In the genomic region with DNA sequence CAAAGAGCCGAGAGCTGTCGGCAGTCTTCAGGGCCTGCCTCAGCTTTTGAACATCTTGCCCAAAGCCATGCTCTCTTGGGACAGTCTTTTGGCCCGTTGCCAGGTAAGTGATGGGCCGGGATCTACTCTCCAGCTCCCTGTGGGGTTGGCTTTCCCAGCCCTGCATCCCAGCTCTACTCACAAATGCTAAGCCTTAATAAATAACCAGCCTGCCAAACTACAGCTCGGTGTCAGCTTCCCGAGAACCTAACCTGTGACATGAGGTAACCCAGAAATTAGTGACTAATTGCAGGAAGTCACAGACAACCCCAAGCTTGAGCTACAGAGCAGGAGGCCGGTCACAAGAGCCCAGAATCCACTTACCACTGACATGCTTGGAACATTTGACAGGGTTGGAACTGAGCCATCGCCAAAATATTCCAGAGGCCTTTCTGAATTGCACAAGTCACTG, we compare ENCODE assay signal across 9 mouse cellular contexts.
A peak's percentile ranks its signal among the peaks of the same experiment; 100 is the strongest.
DNase-seq lines count a peak whose midpoint lies in the region; ATAC-seq lines count a peak whose summit lies in the region.
"Had no signal": no experiment of that assay in that cellular context is flagged by ENCODE, and none has a peak within 500 bp of the region (broad histone marks: within the 10 kb centered on the region; RNA-seq: fewer than 3 reads in every experiment).

No protein-coding gene starts in this region.

- DNase-seq in embryo, embryonic 11 days: peak; percentile 6
- DNase-seq in embryo, embryonic 10 days (ENCODE audit: low spot score): no peak
- DNase-seq in urinary bladder, postnatal 14 days (ENCODE audit: low spot score): peak; percentile 18
- no peak for DNase-seq in urinary bladder, postnatal 25 days (ENCODE audit: low spot score)
- DNase-seq in kidney, adult 18-20 months: peak; percentile 48
- DNase-seq in lung, postnatal 36 days: peak; percentile 78
- no peak for DNase-seq in midbrain, embryonic 11.5 days (ENCODE audit: low spot score, missing footprints)
- DNase-seq in left cerebral cortex, adult 9 months (ENCODE audit: low spot score in 2 of 2): no peak

- no peaks in the 10 kb centered on the region for H3K9me3 ChIP-seq in midbrain, embryonic 11.5 days (ENCODE audit: control insufficient read depth, low read length)
- H3K9me3 ChIP-seq: limb, embryonic 15.5 days had no signal

- no peaks in the 10 kb centered on the region; the same call in 1 of the 2 replicates for H3K27me3 ChIP-seq in midbrain, embryonic 11.5 days (ENCODE audit: control insufficient read depth, insufficient read depth, low read length)
- H3K27me3 ChIP-seq: limb, embryonic 15.5 days had no signal

- no peak for ATAC-seq in midbrain, embryonic 11.5 days (ENCODE audit: low FRiP score)

- H3K4me2 ChIP-seq in midbrain, embryonic 11.5 days: no peak overlapping the region
- H3K4me2 ChIP-seq: limb, embryonic 15.5 days had no signal

- no peak overlapping the region for H3K27ac ChIP-seq in midbrain, embryonic 11.5 days (ENCODE audit: low read depth, low read length)
- H3K27ac ChIP-seq: limb, embryonic 15.5 days had no signal

- H3K4me3 ChIP-seq in midbrain, embryonic 11.5 days (ENCODE audit: low read depth, low read length): no peak overlapping the region
- H3K4me3 ChIP-seq: limb, embryonic 15.5 days had no signal

- H3K36me3 ChIP-seq in midbrain, embryonic 11.5 days (ENCODE audit: control insufficient read depth, insufficient read depth, low read length): no peaks in the 10 kb centered on the region
- H3K36me3 ChIP-seq: limb, embryonic 15.5 days had no signal

- WGBS in midbrain, embryonic 11.5 days: 71% methylated on average over 8 of the region's 8 CpGs

- no peak overlapping the region for H3K9ac ChIP-seq in midbrain, embryonic 11.5 days (ENCODE audit: low read length)
- H3K9ac ChIP-seq: limb, embryonic 15.5 days had no signal

- no peaks in the 10 kb centered on the region for H3K4me1 ChIP-seq in midbrain, embryonic 11.5 days (ENCODE audit: control insufficient read depth, insufficient read depth, low read length)
- H3K4me1 ChIP-seq: limb, embryonic 15.5 days had no signal

Comparison
In these comparisons a context has a peak if more than half of its experiments do, and no peak if none do; other contexts are left out.
1. DNase-seq: peak in embryo, embryonic 11 days (single experiment), urinary bladder, postnatal 14 days (single experiment), kidney, adult 18-20 months (single experiment) and lung, postnatal 36 days (single experiment); none in embryo, embryonic 10 days (single experiment), urinary bladder, postnatal 25 days (single experiment), midbrain, embryonic 11.5 days (single experiment) and left cerebral cortex, adult 9 months (0 of 2).